Mouse (Mus musculus) liver, postnatal 0 days (tissue): ENCODE measurements at regions not wholly inside any gene's neighbourhood (a gene's known extent, or its start where the extent isn't known, plus 50 kb on each side); places are given as distances from the start of the nearest gene placed in this dataset.

ENCODE experiments used
- CTCF ChIP-seq: sonication (generic); IDR thresholded peaks from 2 replicates; pipeline ENCODE4 v1.5.1; 2016; ENCODE audit warnings: antibody characterized with exemption, low read depth
- EP300 ChIP-seq: IDR thresholded peaks from 2 replicates; pipeline ENCODE4 v1.6.1; 2016; ENCODE audit warnings: antibody characterized with exemption, low read depth, mild to moderate bottlenecking

- peak; percentile 35; the same call in 1 of the 2 replicates for TF ChIP-seq CTCF
- TF ChIP-seq EP300 = no peak
Measured at GRCm38 (mm10) chr8:96230412-96230811, 342.1 kb upstream of the Got2 start.
